Mouse (Mus musculus) liver, postnatal 0 days (tissue): ENCODE results near the gene Ddx42.

Experiments used
- CTCF ChIP-seq: sonication (generic); IDR thresholded peaks from 2 replicates; pipeline ENCODE4 v1.5.1; 2016; ENCODE audit warnings: antibody characterized with exemption, low read depth
- EP300 ChIP-seq: IDR thresholded peaks from 2 replicates; pipeline ENCODE4 v1.6.1; 2016; ENCODE audit warnings: antibody characterized with exemption, low read depth, mild to moderate bottlenecking

DNA sequence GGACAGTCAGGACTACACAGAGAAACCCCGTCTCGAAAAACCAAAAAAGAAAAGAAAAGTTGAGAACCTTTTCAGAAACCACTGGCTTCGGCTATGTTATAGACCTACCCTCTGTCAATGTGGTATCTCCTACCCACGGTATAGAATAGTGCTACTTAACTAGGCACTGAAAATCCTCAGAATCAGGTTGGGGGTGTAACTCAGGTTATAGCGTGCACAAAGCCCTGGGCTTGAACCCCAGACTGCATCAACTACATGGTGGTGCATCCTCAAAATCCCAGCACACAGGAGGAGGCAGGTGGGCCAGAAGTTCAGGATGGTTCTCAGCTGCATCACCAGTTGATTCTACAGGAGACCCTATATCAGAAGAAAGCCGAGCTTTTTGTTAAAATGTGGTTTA is 57.1 kb downstream of the Ddx42 start:
- TF ChIP-seq CTCF = no peak
- TF ChIP-seq EP300 = no peak
